13 mouse cellular contexts compared by ENCODE assay signal in genomic region chr9:109891501-109891900, GRCm38 (mm10).
DNase-seq lines count a peak whose midpoint lies in the region.
"Had no signal": no experiment of that assay in that cellular context is flagged by ENCODE, and none has a peak within 500 bp of the region (broad histone marks: within the 10 kb centered on the region; RNA-seq: fewer than 3 reads in every experiment).

No protein-coding gene starts in this region.

- peak; percentile 81 for DNase-seq in brain, adult 2 months (ENCODE audit: low read depth, low spot score)
- peak; percentile 53 to 62 for DNase-seq in cerebellum, adult 18-20 months
- DNase-seq in cerebellum, adult 9-11 months = peak; percentile 78
- DNase-seq in cerebellum, postnatal 36 days = peak; percentile 46 to 52
- DNase-seq in c-Kit-positive CD71-positive TER-119-positive erythroid progenitor cells, embryonic 14.5 days (ENCODE audit: low spot score) = no peak
- DNase-seq in thymus, adult 18-20 months = no peak
- DNase-seq in thymus, postnatal 36 days = no peak
- DNase-seq: adrenal gland, postnatal 10 days; gastrocnemius, postnatal 10 days; heart, adult 18-20 months; heart, postnatal 10 days; heart, postnatal 4 days; kidney, adult 11 months had no signal

Comparison
In these comparisons a context has a peak if more than half of its experiments do, and no peak if none do; other contexts are left out.
1. DNase-seq: peak in brain, adult 2 months (single experiment), cerebellum, adult 18-20 months (2 of 2), cerebellum, adult 9-11 months (single experiment) and cerebellum, postnatal 36 days (2 of 2); none in c-Kit-positive CD71-positive TER-119-positive erythroid progenitor cells, embryonic 14.5 days (single experiment), thymus, adult 18-20 months (0 of 2) and thymus, postnatal 36 days (0 of 2).